Mouse (Mus musculus) forebrain, embryonic 11.5 days (tissue): Measurements from ENCODE around the gene Abcg4. TPM values are rescaled to one million over a fixed set of nuclear protein-coding genes. Genes with fewer than 3 reads are reported as not detected.

Source experiments
- ATAC-seq: fragments of 200-750 bp; cut with Nextera tagmentation; replicated peaks from 2 replicates; pipeline ENCODE4 v1.8.0; 2017; ENCODE audit warnings: moderate TSS enrichment; ENCODE audit not compliant: low FRiP score
- DNase-seq: peaks from one replicate; pipeline ENCODE4 v3.0.0-alpha.2; 2017; ENCODE audit warnings: low spot score
- H3K27ac ChIP-seq: fragments of 300-500 bp; sonication (generic); 2 replicates; pipeline ENCODE4 v1.5.1; 2014; ENCODE audit warnings: low read depth, low read length
- H3K27me3 ChIP-seq: fragments of 300-500 bp; sonication (generic); 2 replicates; pipeline ENCODE4 v1.6.1; 2014; ENCODE audit warnings: mild to moderate bottlenecking, low read length, mixed read lengths; ENCODE audit not compliant: control insufficient read depth, insufficient read depth
- H3K36me3 ChIP-seq: fragments of 300-500 bp; sonication (generic); 2 replicates; pipeline ENCODE4 v1.6.1; 2014; ENCODE audit warnings: mild to moderate bottlenecking, low read length, moderate library complexity, mixed read lengths; ENCODE audit not compliant: control insufficient read depth, insufficient read depth
- H3K4me1 ChIP-seq: fragments of 300-500 bp; sonication (generic); replicated peaks from 2 replicates; pipeline ENCODE4 v1.6.1; 2014; ENCODE audit warnings: low read length, mixed read lengths; ENCODE audit not compliant: control insufficient read depth, insufficient read depth
- H3K4me2 ChIP-seq: fragments of 300-500 bp; sonication (generic); 2 replicates; pipeline ENCODE4 v1.6.1; 2014; ENCODE audit warnings: low read depth, mild to moderate bottlenecking, low read length, moderate library complexity, mixed read lengths; ENCODE audit not compliant: severe bottlenecking
- H3K4me3 ChIP-seq: fragments of 300-500 bp; sonication (generic); 2 replicates; pipeline ENCODE4 v1.5.1; 2014; ENCODE audit warnings: low read depth, low read length
- H3K9ac ChIP-seq: fragments of 300-500 bp; sonication (generic); 2 replicates; pipeline ENCODE4 v1.6.1; 2014; ENCODE audit warnings: low read length
- H3K9me3 ChIP-seq: fragments of 300-500 bp; sonication (generic); 2 replicates; pipeline ENCODE4 v1.6.1; 2016; ENCODE audit warnings: low read length, mixed read lengths; ENCODE audit not compliant: control insufficient read depth
- WGBS: fragments of 180-500 bp; shearing (Covaris S2); extraction: QIAGEN DNeasy Blood & Tissue Kit; methylation state at CpG from one replicate; pipeline ENCODE4 v1.1.7; 2014; 5-methylcytosine and 5-hydroxymethylcytosine counted together
- polyA plus RNA-seq: library from polyadenylated mRNA; unstranded; fragments of >200 nt; fragmentation: Nextera tagmentation; extraction: Ambion mirVana; gene quantifications from 2 replicates; pipeline ENCODE4 v1.2.1, GENCODE M21; 2014

The Abcg4 gene
- polyA plus RNA-seq, 1 experiment from 2014 or later = 6.7 TPM

DNA sequence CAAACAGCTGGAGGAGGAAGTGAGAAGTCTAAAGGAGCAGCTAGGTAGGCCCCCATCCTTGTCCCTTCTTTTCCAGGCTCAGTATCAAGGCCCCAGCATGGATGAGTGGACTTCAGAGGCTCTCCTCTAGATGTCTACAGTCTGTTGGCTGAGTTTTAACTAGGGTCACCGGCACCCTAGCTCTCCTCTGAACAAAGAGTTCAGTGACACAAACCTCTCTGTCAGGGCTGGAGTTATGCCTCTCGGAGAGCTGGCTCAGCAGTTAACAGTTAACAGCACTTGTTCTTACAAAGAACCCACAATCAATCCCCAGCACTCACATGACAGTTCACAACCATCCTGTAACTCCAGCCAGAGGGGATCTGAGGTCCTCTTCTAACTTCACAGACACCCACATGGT, 44.8 kb downstream of the Abcg4 start:
- Histone ChIP-seq H3K4me3 (no peak overlapping the region), H3K9ac (no peak overlapping the region), H3K27me3 (no peaks in the 10 kb centered on the region), H3K4me1 (no peaks in the 10 kb centered on the region), H3K36me3 (no peaks in the 10 kb centered on the region), H3K4me2 (no peak overlapping the region), H3K9me3 (no peaks in the 10 kb centered on the region), H3K27ac (no peak overlapping the region)
- no peak for DNase-seq
- 76% methylated on average over 2 of the region's 2 CpGs for WGBS
- ATAC-seq = no peak

- no peak overlapping the region for H3K9ac ChIP-seq
- ATAC-seq = no peak
- no peaks in the 10 kb centered on the region for H3K36me3 ChIP-seq
- DNase-seq = no peak
- H3K27ac ChIP-seq = no peak overlapping the region
- no peaks in the 10 kb centered on the region for H3K27me3 ChIP-seq
- no peak overlapping the region for H3K4me3 ChIP-seq
- H3K4me2 ChIP-seq = no peak overlapping the region
- no peaks in the 10 kb centered on the region for H3K4me1 ChIP-seq
- H3K9me3 ChIP-seq = no peaks in the 10 kb centered on the region
- WGBS = 78% methylated on average over 9 of the region's 9 CpGs
These were observed 47.0 kb downstream of the Abcg4 start for GRCm38 (mm10) chr9:44241418-44241817.

GRCm38 (mm10) chr9:44240911-44241310, 47.5 kb downstream of the Abcg4 start:
- H3K4me1 ChIP-seq = no peaks in the 10 kb centered on the region
- DNase-seq = no peak
- no peak overlapping the region for H3K9ac ChIP-seq
- H3K27ac ChIP-seq = no peak overlapping the region
- ATAC-seq = no peak
- no peak overlapping the region for H3K4me3 ChIP-seq
- 52% methylated on average over 5 of the region's 5 CpGs for WGBS
- H3K27me3 ChIP-seq = no peaks in the 10 kb centered on the region
- H3K9me3 ChIP-seq = no peaks in the 10 kb centered on the region
- H3K4me2 ChIP-seq = no peak overlapping the region
- H3K36me3 ChIP-seq = no peaks in the 10 kb centered on the region

DNA sequence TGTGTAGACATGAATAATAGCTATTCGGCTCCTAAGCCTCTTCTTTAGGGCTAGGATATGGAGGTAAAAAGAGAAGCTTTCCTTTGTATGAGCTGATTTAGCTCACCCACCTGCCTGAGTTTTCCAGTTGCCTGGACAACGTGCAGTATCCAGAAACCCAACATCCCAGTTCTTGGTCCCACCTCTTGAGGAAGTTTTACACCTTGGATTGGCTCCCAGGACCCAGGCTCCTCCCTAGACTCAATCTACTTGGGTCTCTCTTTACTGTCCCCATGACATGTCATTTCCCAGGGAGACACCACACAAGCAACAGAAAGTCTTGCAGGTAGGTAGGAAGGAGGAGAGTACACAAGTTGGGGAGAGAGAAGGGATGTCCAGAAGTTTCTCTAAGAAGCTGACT, 48.0 kb downstream of the Abcg4 start, which contains the start of gene Ccdc153:
Gene Ccdc153, plus strand, starts transcription at position 278 of the 400 bp plus-strand sequence.
- Histone ChIP-seq H3K4me2 (no peak within 1 kb of the TSS), H3K4me1 (no peaks in the 10 kb centered on the region), H3K36me3 (no peaks in the 10 kb centered on the region), H3K4me3 (no peak within 1 kb of the TSS), H3K27me3 (no peaks in the 10 kb centered on the region), H3K27ac (no peak within 1 kb of the TSS), H3K9me3 (no peaks in the 10 kb centered on the region), H3K9ac (no peak within 1 kb of the TSS)
- ATAC-seq = no peak
- DNase-seq = no peak
- WGBS = 55% methylated on average over 2 of the region's 2 CpGs

- 12% methylated on average over 5 of the region's 5 CpGs for WGBS
- no peak overlapping the region for H3K9ac ChIP-seq
- no peaks in the 10 kb centered on the region for H3K9me3 ChIP-seq
- no peak overlapping the region for H3K4me3 ChIP-seq
- H3K4me2 ChIP-seq = no peak overlapping the region
- H3K27ac ChIP-seq = no peak overlapping the region
- no peaks in the 10 kb centered on the region for H3K27me3 ChIP-seq
- no peaks in the 10 kb centered on the region for H3K36me3 ChIP-seq
- ATAC-seq (no peak), DNase-seq (peak; percentile 75)
- H3K4me1 ChIP-seq = no peaks in the 10 kb centered on the region
These were observed 49.0 kb downstream of the Abcg4 start for GRCm38 (mm10) chr9:44239447-44239846.

- Histone ChIP-seq H3K27me3 (no peaks in the 10 kb centered on the region), H3K9me3 (no peaks in the 10 kb centered on the region), H3K4me2 (no peak overlapping the region), H3K27ac (no peak overlapping the region), H3K9ac (no peak overlapping the region), H3K4me3 (no peak overlapping the region), H3K36me3 (no peaks in the 10 kb centered on the region), H3K4me1 (no peaks in the 10 kb centered on the region)
- 82% methylated on average over 17 of the region's 17 CpGs for WGBS
- ATAC-seq (no peak), DNase-seq (no peak)
These were observed 49.8 kb downstream of the Abcg4 start for GRCm38 (mm10) chr9:44238501-44239190.

GRCm38 (mm10) chr9:44237128-44237527, 51.3 kb downstream of the Abcg4 start:
- Histone ChIP-seq H3K9ac (no peak overlapping the region), H3K4me1 (no peaks in the 10 kb centered on the region), H3K9me3 (no peaks in the 10 kb centered on the region), H3K27me3 (no peaks in the 10 kb centered on the region), H3K4me2 (no peak overlapping the region), H3K27ac (no peak overlapping the region), H3K36me3 (no peaks in the 10 kb centered on the region), H3K4me3 (no peak overlapping the region)
- ATAC-seq (no peak), DNase-seq (no peak)
- WGBS = 81% methylated on average over 4 of the region's 4 CpGs

GRCm38 (mm10) chr9:44236601-44237000, 51.8 kb downstream of the Abcg4 start:
- no peak for DNase-seq
- no peaks in the 10 kb centered on the region for H3K27me3 ChIP-seq
- H3K4me2 ChIP-seq = no peak overlapping the region
- H3K4me3 ChIP-seq = no peak overlapping the region
- H3K9me3 ChIP-seq = no peaks in the 10 kb centered on the region
- H3K27ac ChIP-seq = no peak overlapping the region
- no peak for ATAC-seq
- no peaks in the 10 kb centered on the region; the same call in 1 of the 2 replicates for H3K4me1 ChIP-seq
- H3K9ac ChIP-seq = no peak overlapping the region
- H3K36me3 ChIP-seq = no peaks in the 10 kb centered on the region
- 63% methylated on average over 4 of the region's 4 CpGs for WGBS
